In genomic region chr4:43875919-43876411, GRCm38 (mm10) we compare ENCODE assay signal across 8 mouse cellular contexts. TPM values are rescaled to one million over a fixed set of nuclear protein-coding genes. Genes with fewer than 3 reads are reported as not detected.
DNase-seq lines count a peak whose midpoint lies in the region; ATAC-seq lines count a peak whose summit lies in the region.

No protein-coding gene starts in this region.

- no peaks in the 10 kb centered on the region for H3K36me3 ChIP-seq in forebrain, embryonic 13.5 days (ENCODE audit: poor library complexity, severe bottlenecking)
- H3K36me3 ChIP-seq in hindbrain, embryonic 15.5 days: no peaks in the 10 kb centered on the region
- no peaks in the 10 kb centered on the region for H3K36me3 ChIP-seq in liver, embryonic 12.5 days
- H3K36me3 ChIP-seq in neural tube, embryonic 14.5 days (ENCODE audit: control insufficient read depth, insufficient read depth, low read length): no peaks in the 10 kb centered on the region

- under 1% methylated on average over 20 of the region's 20 CpGs for WGBS in forebrain, embryonic 13.5 days
- WGBS in hindbrain, embryonic 15.5 days: under 1% methylated on average over 20 of the region's 20 CpGs
- WGBS in liver, embryonic 12.5 days (ENCODE audit: insufficient replicate concordance): 1% methylated on average over 20 of the region's 20 CpGs
- under 1% methylated on average over 20 of the region's 20 CpGs for WGBS in neural tube, embryonic 14.5 days

- H3K9ac ChIP-seq in forebrain, embryonic 13.5 days: peak overlapping the region; percentile 84
- peak overlapping the region; percentile 84 for H3K9ac ChIP-seq in hindbrain, embryonic 15.5 days
- peak overlapping the region; percentile 72 for H3K9ac ChIP-seq in liver, embryonic 12.5 days
- peak overlapping the region; percentile 87 for H3K9ac ChIP-seq in neural tube, embryonic 14.5 days (replicated peaks; ENCODE audit: low read depth, low read length)

- H3K4me2 ChIP-seq in forebrain, embryonic 13.5 days: peak overlapping the region; percentile 94
- peak overlapping the region; percentile 80 for H3K4me2 ChIP-seq in hindbrain, embryonic 15.5 days
- H3K4me2 ChIP-seq in liver, embryonic 12.5 days: peak overlapping the region; percentile 98
- H3K4me2 ChIP-seq in neural tube, embryonic 14.5 days (ENCODE audit: low read depth, low read length): peak overlapping the region; percentile 90

- H3K27me3 ChIP-seq in forebrain, embryonic 13.5 days: no peaks in the 10 kb centered on the region
- H3K27me3 ChIP-seq in hindbrain, embryonic 15.5 days: no peaks in the 10 kb centered on the region
- peaks cover 21% of the 10 kb centered on the region; the same call in 1 of the 2 replicates for H3K27me3 ChIP-seq in liver, embryonic 12.5 days (replicated peaks)
- no peaks in the 10 kb centered on the region for H3K27me3 ChIP-seq in neural tube, embryonic 14.5 days (ENCODE audit: control insufficient read depth, insufficient read depth, low read length)

- H3K27ac ChIP-seq in forebrain, embryonic 13.5 days: peak overlapping the region; percentile 62; the same call in 1 of the 2 replicates
- H3K27ac ChIP-seq in hindbrain, embryonic 15.5 days (replicated peaks): peak overlapping the region; percentile 81
- H3K27ac ChIP-seq in liver, embryonic 12.5 days: no peak overlapping the region
- peak overlapping the region; percentile 72; the same call in 1 of the 2 replicates for H3K27ac ChIP-seq in neural tube, embryonic 14.5 days (ENCODE audit: low read depth, low read length)

- H3K4me1 ChIP-seq in forebrain, embryonic 13.5 days: peaks cover 29% of the 10 kb centered on the region
- H3K4me1 ChIP-seq in hindbrain, embryonic 15.5 days (replicated peaks): peaks cover 29% of the 10 kb centered on the region
- peaks cover 16% of the 10 kb centered on the region for H3K4me1 ChIP-seq in liver, embryonic 12.5 days
- peaks cover 12% of the 10 kb centered on the region; the same call in 1 of the 2 replicates for H3K4me1 ChIP-seq in neural tube, embryonic 14.5 days (ENCODE audit: control insufficient read depth, insufficient read depth, low read length)

- peak; percentile 55 for ATAC-seq in forebrain, embryonic 13.5 days
- ATAC-seq in hindbrain, embryonic 15.5 days (ENCODE audit: low FRiP score, low read depth): peak; percentile 47
- ATAC-seq in liver, embryonic 12.5 days: peak; percentile 33
- ATAC-seq in neural tube, embryonic 14.5 days (ENCODE audit: low read depth): peak; percentile 67

- peaks cover 4% of the 10 kb centered on the region; the same call in 1 of the 2 replicates for H3K9me3 ChIP-seq in forebrain, embryonic 13.5 days (replicated peaks)
- H3K9me3 ChIP-seq in hindbrain, embryonic 15.5 days: no peaks in the 10 kb centered on the region
- no peaks in the 10 kb centered on the region for H3K9me3 ChIP-seq in liver, embryonic 12.5 days (replicated peaks)
- no peaks in the 10 kb centered on the region for H3K9me3 ChIP-seq in neural tube, embryonic 14.5 days (ENCODE audit: control insufficient read depth, low read length)

- intact Hi-C loops in left cerebral cortex, postnatal 25 days (cut with DNase I): no loop called here
- intact Hi-C loops in left cerebral cortex, postnatal 10 days (cut with DNase I): no loop called here

- peak overlapping the region; percentile 89 for H3K4me3 ChIP-seq in forebrain, embryonic 13.5 days
- peak overlapping the region; percentile 99 for H3K4me3 ChIP-seq in hindbrain, embryonic 15.5 days
- H3K4me3 ChIP-seq in liver, embryonic 12.5 days: peak overlapping the region; percentile 80
- peak overlapping the region; percentile 91 for H3K4me3 ChIP-seq in neural tube, embryonic 14.5 days (ENCODE audit: low read depth, low read length)

- DNase-seq in left cerebral cortex, postnatal 25 days (ENCODE audit: low spot score in 2 of 2): peak; percentile 28 to 35
- no peak for DNase-seq in left cerebral cortex, postnatal 10 days (ENCODE audit: extremely low spot score in 1 of 2, low spot score in 2 of 2)
- peak; percentile 15 to 25 for DNase-seq in adrenal gland, postnatal 36 days
- no peak for DNase-seq in urinary bladder, postnatal 10 days (ENCODE audit: low spot score)

RNA-seq across cellular contexts. Expression of gene Reck, which starts 0.6 kb away (rescaled TPM):
- 1 to 10 TPM; 6.0 to 7.1 TPM for total RNA-seq in left cerebral cortex, postnatal 25 days (2021)
- total RNA-seq in left cerebral cortex, postnatal 10 days (2021): 1 to 10 TPM; 5.2 to 6.8 TPM
- 10 to 100 TPM; 20.6 to 22.0 TPM for total RNA-seq in adrenal gland, postnatal 36 days (2021)
- 4.4 and 4.8 TPM in 2 replicates for polyA plus RNA-seq in forebrain, embryonic 13.5 days (2015; fragmentation: Nextera tagmentation; extraction: Ambion mirVana)
- 5.4 TPM in 2 replicates for polyA plus RNA-seq in hindbrain, embryonic 15.5 days (2015; fragmentation: Nextera tagmentation; extraction: Ambion mirVana)
- 5.3 and 5.8 TPM in 2 replicates for polyA plus RNA-seq in liver, embryonic 12.5 days (2016; fragmentation: Nextera tagmentation; extraction: Ambion mirVana)
- polyA plus RNA-seq in neural tube, embryonic 14.5 days (2014; fragmentation: Nextera tagmentation; extraction: Ambion mirVana): 6.3 and 9.2 TPM in 2 replicates

RNA-seq across cellular contexts. Expression of gene Olfr155, which starts 24.6 kb away (rescaled TPM):
- total RNA-seq in left cerebral cortex, postnatal 25 days (2021): not detected
- not detected for total RNA-seq in left cerebral cortex, postnatal 10 days (2021)
- total RNA-seq in adrenal gland, postnatal 36 days (2021): not detected
- not detected in 2 replicates for polyA plus RNA-seq in forebrain, embryonic 13.5 days (2015; fragmentation: Nextera tagmentation; extraction: Ambion mirVana)
- not detected in 2 replicates for polyA plus RNA-seq in hindbrain, embryonic 15.5 days (2015; fragmentation: Nextera tagmentation; extraction: Ambion mirVana)
- not detected in 2 replicates for polyA plus RNA-seq in liver, embryonic 12.5 days (2016; fragmentation: Nextera tagmentation; extraction: Ambion mirVana)
- not detected in 2 replicates for polyA plus RNA-seq in neural tube, embryonic 14.5 days (2014; fragmentation: Nextera tagmentation; extraction: Ambion mirVana)

RNA-seq across cellular contexts. Expression of gene Olfr157, which starts 36.0 kb away (rescaled TPM):
- not detected for total RNA-seq in left cerebral cortex, postnatal 25 days (2021)
- total RNA-seq in left cerebral cortex, postnatal 10 days (2021): not detected
- not detected for total RNA-seq in adrenal gland, postnatal 36 days (2021)
- polyA plus RNA-seq in forebrain, embryonic 13.5 days (2015; fragmentation: Nextera tagmentation; extraction: Ambion mirVana): not detected in 2 replicates
- polyA plus RNA-seq in hindbrain, embryonic 15.5 days (2015; fragmentation: Nextera tagmentation; extraction: Ambion mirVana): not detected in 2 replicates
- not detected in 2 replicates for polyA plus RNA-seq in liver, embryonic 12.5 days (2016; fragmentation: Nextera tagmentation; extraction: Ambion mirVana)
- not detected in 2 replicates for polyA plus RNA-seq in neural tube, embryonic 14.5 days (2014; fragmentation: Nextera tagmentation; extraction: Ambion mirVana)

RNA-seq across cellular contexts. Expression of gene Olfr156, which starts 52.3 kb away (rescaled TPM):
- not detected for total RNA-seq in left cerebral cortex, postnatal 25 days (2021)
- not detected for total RNA-seq in left cerebral cortex, postnatal 10 days (2021)
- not detected for total RNA-seq in adrenal gland, postnatal 36 days (2021)
- not detected in 2 replicates for polyA plus RNA-seq in forebrain, embryonic 13.5 days (2015; fragmentation: Nextera tagmentation; extraction: Ambion mirVana)
- not detected in 2 replicates for polyA plus RNA-seq in hindbrain, embryonic 15.5 days (2015; fragmentation: Nextera tagmentation; extraction: Ambion mirVana)
- not detected in 2 replicates for polyA plus RNA-seq in liver, embryonic 12.5 days (2016; fragmentation: Nextera tagmentation; extraction: Ambion mirVana)
- not detected in 2 replicates for polyA plus RNA-seq in neural tube, embryonic 14.5 days (2014; fragmentation: Nextera tagmentation; extraction: Ambion mirVana)

Comparison
In these comparisons a context has a peak if more than half of its experiments do, and no peak if none do; other contexts are left out.
1. DNase-seq: peak in left cerebral cortex, postnatal 25 days (2 of 2) and adrenal gland, postnatal 36 days (2 of 2); none in left cerebral cortex, postnatal 10 days (0 of 2) and urinary bladder, postnatal 10 days (single experiment).
2. Peak in every context shown above with its lines, with median percentiles within 50 percentile points of each other: ATAC-seq, H3K4me2 ChIP-seq, H3K4me3 ChIP-seq and H3K9ac ChIP-seq.